7 mouse cellular contexts compared by ENCODE assay signal in genomic region chr4:129238579-129239016, GRCm38 (mm10). TPM values are rescaled to one million over a fixed set of nuclear protein-coding genes. Genes with fewer than 3 reads are reported as not detected.
DNase-seq lines count a peak whose midpoint lies in the region; ATAC-seq lines count a peak whose summit lies in the region.

No protein-coding gene starts in this region.

- H3K4me3 ChIP-seq in embryonic facial prominence, embryonic 11.5 days (ENCODE audit: low read depth, low read length), result peak overlapping the region; percentile 60
- H3K4me3 ChIP-seq in hindbrain, embryonic 12.5 days, result peak overlapping the region; percentile 80
- H3K4me3 ChIP-seq in midbrain, embryonic 15.5 days, result peak overlapping the region; percentile 72

- peak overlapping the region; percentile 48 for H3K9ac ChIP-seq in embryonic facial prominence, embryonic 11.5 days (replicated peaks; ENCODE audit: low read length)
- peak overlapping the region; percentile 88 for H3K9ac ChIP-seq in hindbrain, embryonic 12.5 days
- peak overlapping the region; percentile 65 for H3K9ac ChIP-seq in midbrain, embryonic 15.5 days

- DNase-seq in left cerebral cortex, postnatal 25 days (ENCODE audit: low spot score in 2 of 2), result peak; percentile 42 to 51
- DNase-seq in left cerebral cortex, adult 11 months (ENCODE audit: low spot score), result no peak
- DNase-seq in embryonic facial prominence, embryonic 11.5 days (ENCODE audit: low spot score), result no peak
- no peak for DNase-seq in gastrocnemius, postnatal 36 days

- no peaks in the 10 kb centered on the region for H3K36me3 ChIP-seq in embryonic facial prominence, embryonic 11.5 days (replicated peaks; ENCODE audit: control insufficient read depth, insufficient read depth, low read depth, low read length)
- no peaks in the 10 kb centered on the region for H3K36me3 ChIP-seq in hindbrain, embryonic 12.5 days
- no peaks in the 10 kb centered on the region for H3K36me3 ChIP-seq in midbrain, embryonic 15.5 days (replicated peaks)

- ATAC-seq in embryonic facial prominence, embryonic 11.5 days (replicated peaks; ENCODE audit: insufficient number of reproducible peaks, low FRiP score, low TSS enrichment, low read depth), result peak; percentile 27
- peak; percentile 45 for ATAC-seq in hindbrain, embryonic 12.5 days (ENCODE audit: low FRiP score)
- peak; percentile 72 for ATAC-seq in midbrain, embryonic 15.5 days (replicated peaks)
- no peak for ATAC-seq in activated CD4-positive, CD25-positive, alpha-beta regulatory T cell, adult 4 months

- H3K9me3 ChIP-seq in embryonic facial prominence, embryonic 11.5 days (replicated peaks; ENCODE audit: control insufficient read depth, low read length), result no peaks in the 10 kb centered on the region
- H3K9me3 ChIP-seq in hindbrain, embryonic 12.5 days (replicated peaks), result no peaks in the 10 kb centered on the region
- no peaks in the 10 kb centered on the region for H3K9me3 ChIP-seq in midbrain, embryonic 15.5 days

- no peak overlapping the region for H3K27ac ChIP-seq in embryonic facial prominence, embryonic 11.5 days (replicated peaks; ENCODE audit: low read depth, low read length)
- H3K27ac ChIP-seq in hindbrain, embryonic 12.5 days, result peak overlapping the region; percentile 74
- peak overlapping the region; percentile 65 for H3K27ac ChIP-seq in midbrain, embryonic 15.5 days

- peak overlapping the region; percentile 91 for H3K4me2 ChIP-seq in embryonic facial prominence, embryonic 11.5 days (ENCODE audit: low read depth, low read length)
- peak overlapping the region; percentile 93 for H3K4me2 ChIP-seq in hindbrain, embryonic 12.5 days (replicated peaks)
- peak overlapping the region; percentile 84 for H3K4me2 ChIP-seq in midbrain, embryonic 15.5 days

- intact Hi-C loops in left cerebral cortex, postnatal 25 days (cut with DNase I), result loop anchor here (2.0 kb wide), 1 partner anchor 24 kb away; no protein-coding TSS in a partner anchor
- intact Hi-C loops in gastrocnemius, postnatal 36 days (cut with DNase I), result no loop called here

- H3K27me3 ChIP-seq in embryonic facial prominence, embryonic 11.5 days (ENCODE audit: control insufficient read depth, insufficient read depth, low read length), result no peaks in the 10 kb centered on the region
- peaks cover 9% of the 10 kb centered on the region for H3K27me3 ChIP-seq in hindbrain, embryonic 12.5 days
- no peaks in the 10 kb centered on the region for H3K27me3 ChIP-seq in midbrain, embryonic 15.5 days (replicated peaks)

- H3K4me1 ChIP-seq in embryonic facial prominence, embryonic 11.5 days (ENCODE audit: control insufficient read depth, insufficient read depth, low read length), result peaks cover 2% of the 10 kb centered on the region; the same call in 1 of the 2 replicates
- H3K4me1 ChIP-seq in hindbrain, embryonic 12.5 days, result peaks cover 52% of the 10 kb centered on the region
- peaks cover 34% of the 10 kb centered on the region for H3K4me1 ChIP-seq in midbrain, embryonic 15.5 days

- 0% methylated on average over 21 of the region's 23 CpGs for WGBS in embryonic facial prominence, embryonic 11.5 days
- under 1% methylated on average over 23 of the region's 23 CpGs for WGBS in hindbrain, embryonic 12.5 days
- WGBS in midbrain, embryonic 15.5 days, result 1% methylated on average over 23 of the region's 23 CpGs

RNA-seq across cellular contexts. Expression of gene C77080, which starts 22.6 kb away (rescaled TPM):
- 10 to 100 TPM; 19.5 to 28.2 TPM for total RNA-seq in left cerebral cortex, postnatal 25 days (2021)
- polyA plus RNA-seq in embryonic facial prominence, embryonic 11.5 days (2014; fragmentation: Nextera tagmentation; extraction: Ambion mirVana), result 2.4 and 2.5 TPM in 2 replicates
- 6.0 and 6.4 TPM in 2 replicates for polyA plus RNA-seq in hindbrain, embryonic 12.5 days (2016; fragmentation: Nextera tagmentation; extraction: Ambion mirVana)
- polyA plus RNA-seq in midbrain, embryonic 15.5 days (2015; fragmentation: Nextera tagmentation; extraction: Ambion mirVana), result 9.4 and 9.7 TPM in 2 replicates
- polyA plus RNA-seq in activated CD4-positive, CD25-positive, alpha-beta regulatory T cell, adult 4 months (2017; shearing (Covaris generic)), result under 1 TPM; 0.20 TPM
- 1 to 10 TPM; 1.7 to 1.9 TPM for total RNA-seq in gastrocnemius, postnatal 36 days (2021)

RNA-seq across cellular contexts. Expression of gene Sync, which starts 48.8 kb away (rescaled TPM):
- total RNA-seq in left cerebral cortex, postnatal 25 days (2021), result 1 to 10 TPM; 1.4 to 1.6 TPM
- 0.25 and 0.63 TPM in 2 replicates for polyA plus RNA-seq in embryonic facial prominence, embryonic 11.5 days (2014; fragmentation: Nextera tagmentation; extraction: Ambion mirVana)
- polyA plus RNA-seq in hindbrain, embryonic 12.5 days (2016; fragmentation: Nextera tagmentation; extraction: Ambion mirVana), result 1.7 and 1.8 TPM in 2 replicates
- 0.50 and 0.86 TPM in 2 replicates for polyA plus RNA-seq in midbrain, embryonic 15.5 days (2015; fragmentation: Nextera tagmentation; extraction: Ambion mirVana)
- polyA plus RNA-seq in activated CD4-positive, CD25-positive, alpha-beta regulatory T cell, adult 4 months (2017; shearing (Covaris generic)), result under 1 TPM; 0.46 to 0.48 TPM
- 10 to 100 TPM; 38.3 to 44.9 TPM for total RNA-seq in gastrocnemius, postnatal 36 days (2021)

RNA-seq across cellular contexts. Expression of gene Yars, which starts 49.0 kb away (rescaled TPM):
- 10 to 100 TPM; 85.3 to 96.2 TPM for total RNA-seq in left cerebral cortex, postnatal 25 days (2021)
- polyA plus RNA-seq in embryonic facial prominence, embryonic 11.5 days (2014; fragmentation: Nextera tagmentation; extraction: Ambion mirVana), result 91.1 and 95.3 TPM in 2 replicates
- polyA plus RNA-seq in hindbrain, embryonic 12.5 days (2016; fragmentation: Nextera tagmentation; extraction: Ambion mirVana), result 98.1 and 104 TPM in 2 replicates
- 114 and 116 TPM in 2 replicates for polyA plus RNA-seq in midbrain, embryonic 15.5 days (2015; fragmentation: Nextera tagmentation; extraction: Ambion mirVana)
- polyA plus RNA-seq in activated CD4-positive, CD25-positive, alpha-beta regulatory T cell, adult 4 months (2017; shearing (Covaris generic)), result 10 to 100 TPM; 26.3 to 28.5 TPM
- 10 to 100 TPM; 38.0 to 39.8 TPM for total RNA-seq in gastrocnemius, postnatal 36 days (2021)

RNA-seq across cellular contexts. Expression of gene S100pbp, which starts 49.1 kb away (rescaled TPM):
- total RNA-seq in left cerebral cortex, postnatal 25 days (2021), result 10 to 100 TPM; 37.8 to 41.2 TPM
- polyA plus RNA-seq in embryonic facial prominence, embryonic 11.5 days (2014; fragmentation: Nextera tagmentation; extraction: Ambion mirVana), result 22.8 and 24.5 TPM in 2 replicates
- polyA plus RNA-seq in hindbrain, embryonic 12.5 days (2016; fragmentation: Nextera tagmentation; extraction: Ambion mirVana), result 23.2 and 26.7 TPM in 2 replicates
- 21.8 and 24.4 TPM in 2 replicates for polyA plus RNA-seq in midbrain, embryonic 15.5 days (2015; fragmentation: Nextera tagmentation; extraction: Ambion mirVana)
- polyA plus RNA-seq in activated CD4-positive, CD25-positive, alpha-beta regulatory T cell, adult 4 months (2017; shearing (Covaris generic)), result 10 to 100 TPM; 24.4 to 26.3 TPM
- total RNA-seq in gastrocnemius, postnatal 36 days (2021), result 1 to 10 TPM; 3.3 to 5.1 TPM

Comparison
In these comparisons a context has a peak if more than half of its experiments do, and no peak if none do; other contexts are left out.
1. DNase-seq: peak in left cerebral cortex, postnatal 25 days (2 of 2); none in left cerebral cortex, adult 11 months (single experiment), embryonic facial prominence, embryonic 11.5 days (single experiment) and gastrocnemius, postnatal 36 days (0 of 2).
2. Peak in every context shown above with its lines, with median percentiles within 50 percentile points of each other: H3K4me2 ChIP-seq, H3K4me3 ChIP-seq and H3K9ac ChIP-seq.